Mouse (Mus musculus) gastrocnemius, adult 2 months (tissue): ENCODE measurements around the gene Snapc2. TPM values are rescaled to one million over a fixed set of nuclear protein-coding genes. Genes with fewer than 3 reads are reported as not detected.
A peak's percentile ranks its signal among the peaks of the same experiment; 100 is the strongest.
"Not testable (repeated sequence)": the region's sequence is repeated elsewhere in the genome, so short reads cannot be mapped to it uniquely, and the experiment has no call there.

Source experiments
- DNase-seq: peaks from one replicate; pipeline ENCODE4 v3.0.0; 2022
- H3K27ac ChIP-seq: fragments of 200-600 bp; 2 replicates; pipeline ENCODE4 v1.8.1; 2022; ENCODE audit warnings: mild to moderate bottlenecking
- H3K4me3 ChIP-seq: fragments of 200-600 bp; 2 replicates; pipeline ENCODE4 v1.8.1; 2022; ENCODE audit warnings: mild to moderate bottlenecking, moderate library complexity
- CTCF ChIP-seq: fragments of 200-600 bp; IDR thresholded peaks from 2 replicates; pipeline ENCODE4 v1.8.1; 2022; ENCODE audit warnings: antibody characterized with exemption, mild to moderate bottlenecking, moderate library complexity
- intact Hi-C: fragments of 180-260 bp; cut with DNase I; formaldehyde crosslinking; loops from one replicate; pipeline ENCODE4 v1.15.1; 2025
- total RNA-seq, 2 experiments: library from RNA; stranded (reverse); gene quantifications; 2 replicates each; pipeline ENCODE4 v1.2.3; 2021

Snapc2 gene
- total RNA-seq, 2 experiments from 2014 or later = 9.8 to 13.0 TPM

GRCm38 (mm10) chr8:4245061-4245460 lies 7.8 kb upstream of the Snapc2 start:
- Histone ChIP-seq H3K27ac (no peak overlapping the region), H3K4me3 (no peak overlapping the region)
- intact Hi-C loops = no loop called here
- no peak for TF ChIP-seq CTCF
- DNase-seq = no peak

- H3K4me3 ChIP-seq = no peak overlapping the region
- intact Hi-C loops = no loop called here
- no peak overlapping the region for H3K27ac ChIP-seq
- TF ChIP-seq CTCF = no peak
- no peak for DNase-seq
Observed at GRCm38 (mm10) chr8:4245737-4246136, 7.1 kb upstream of the Snapc2 start.

- no peak for TF ChIP-seq CTCF
- Histone ChIP-seq H3K4me3 (no peak overlapping the region), H3K27ac (no peak overlapping the region)
- intact Hi-C loops = no loop called here
- no peak for DNase-seq
Observed at GRCm38 (mm10) chr8:4247241-4247640, 5.6 kb upstream of the Snapc2 start.

- intact Hi-C loops = no loop called here
- no peak within 1 kb of the TSS for H3K27ac ChIP-seq
Observed at GRCm38 (mm10) chr8:4247951-4248540, 4.8 kb upstream of the Snapc2 start, which contains the start of gene Tgfbr3l. Tgfbr3l (plus strand) TSS chr8:4248214.

GRCm38 (mm10) chr8:4249213-4249612 lies 3.7 kb upstream of the Snapc2 start:
- Histone ChIP-seq H3K4me3 (no peak overlapping the region), H3K27ac (no peak overlapping the region)
- DNase-seq = no peak
- intact Hi-C loops = no loop called here
- no peak for TF ChIP-seq CTCF

More at GRCm38 (mm10) chr8:4247951-4248540, 4.8 kb upstream of the Snapc2 start, which contains the start of gene Tgfbr3l:
- no peak for TF ChIP-seq CTCF
- no peak for DNase-seq
- H3K4me3 ChIP-seq = no peak within 1 kb of the TSS

GRCm38 (mm10) chr8:4250306-4250970 lies 2.4 kb upstream of the Snapc2 start:
- peak; percentile 87 for TF ChIP-seq CTCF
- intact Hi-C loops = loop anchor here (2.0 to 5.0 kb wide), 3 partner anchors 72 to 362 kb away; partner anchors contain the start of gene Zfp958
- DNase-seq = peak; percentile 92
- no peak overlapping the region for H3K27ac ChIP-seq
- H3K4me3 ChIP-seq = no peak overlapping the region

GRCm38 (mm10) chr8:4252116-4252760 lies 642 bp upstream of the Snapc2 start:
- intact Hi-C loops = loop anchor here (5.0 kb wide), 2 partner anchors 120 to 360 kb away; partner anchors contain the start of gene Zfp958
- no peak for TF ChIP-seq CTCF
- no peak for DNase-seq
- H3K27ac ChIP-seq = peak overlapping the region; percentile 95
- peak overlapping the region; percentile 78 for H3K4me3 ChIP-seq

GRCm38 (mm10) chr8:4254001-4254400 lies 1.1 kb downstream of the Snapc2 start:
- 0 out of 2 replicates have a peak overlapping the region, but pooled peaks have one; percentile 95 for H3K27ac ChIP-seq
- H3K4me3 ChIP-seq = peak overlapping the region; percentile 78
- peak; percentile 64 for DNase-seq
- intact Hi-C loops = loop anchor here (5.0 kb wide), 2 partner anchors 118 to 358 kb away; partner anchors contain the start of gene Zfp958
- TF ChIP-seq CTCF = peak; percentile 50

- intact Hi-C loops, H3K4me3 ChIP-seq, H3K27ac ChIP-seq, DNase-seq: not testable (repeated sequence)
Observed at GRCm38 (mm10) chr8:4255471-4255870, 2.6 kb downstream of the Snapc2 start.

GRCm38 (mm10) chr8:4256911-4257310 lies 4.0 kb downstream of the Snapc2 start:
- Histone ChIP-seq H3K27ac (no peak overlapping the region), H3K4me3 (no peak overlapping the region)
- TF ChIP-seq CTCF = no peak
- DNase-seq = no peak
- intact Hi-C loops = no loop called here

- H3K4me3 ChIP-seq = no peak overlapping the region
- no peak for TF ChIP-seq CTCF
- intact Hi-C loops = no loop called here
- no peak overlapping the region for H3K27ac ChIP-seq
- DNase-seq = no peak
Observed at GRCm38 (mm10) chr8:4257350-4257749, 4.5 kb downstream of the Snapc2 start.

GRCm38 (mm10) chr8:4258233-4258632 lies 5.4 kb downstream of the Snapc2 start:
- intact Hi-C loops = no loop called here
- DNase-seq = peak; percentile 71
- Histone ChIP-seq H3K27ac (peak overlapping the region; percentile 16; the same call in 1 of the 2 replicates), H3K4me3 (peak overlapping the region; percentile 73)
- peak; percentile 81 for TF ChIP-seq CTCF

GRCm38 (mm10) chr8:4258678-4259077 lies 5.8 kb downstream of the Snapc2 start:
- intact Hi-C loops = no loop called here
- TF ChIP-seq CTCF = no peak
- H3K27ac ChIP-seq = peak overlapping the region; percentile 16; the same call in 1 of the 2 replicates
- peak overlapping the region; percentile 73 for H3K4me3 ChIP-seq
- peak; percentile 38 for DNase-seq
